Mouse (Mus musculus) cortical plate, adult 2 months (tissue): Measurements from ENCODE around the gene Sema5a.

Experiments
- CTCF ChIP-seq: fragments of 200-500 bp; IDR thresholded peaks from 2 replicates; pipeline ENCODE4 v1.5.1; 2011; ENCODE audit warnings: mild to moderate bottlenecking, control low read depth, low read length; ENCODE audit not compliant: insufficient read depth; ENCODE audit errors: extremely low read depth
- POLR2A ChIP-seq: fragments of 200-500 bp; IDR thresholded peaks from 2 replicates; pipeline ENCODE4 v1.6.1; 2011; ENCODE audit warnings: mild to moderate bottlenecking, low read length, control low read depth; ENCODE audit not compliant: insufficient read depth; ENCODE audit errors: extremely low read depth

GRCm38 (mm10) chr15:32437654-32438053, 193.0 kb downstream of the Sema5a start:
- TF ChIP-seq POLR2A (no peak), CTCF (peak; percentile 80)
